Mouse (Mus musculus): ENCODE measurements around the gene Cdc37. TPM values are rescaled to one million over a fixed set of nuclear protein-coding genes. Genes with fewer than 3 reads are reported as not detected.

Cdc37 gene
- polyA plus RNA-seq, 1 experiment from 2014 or later, result 228 TPM

GRCm38 (mm10) chr9:21132102-21132775 is 17.5 kb downstream of the Cdc37 start:
- WGBS (ENCODE audit: insufficient replicate concordance), result 70% methylated on average over 12 of the region's 12 CpGs
- H3K4me2 ChIP-seq, result 0 out of 2 replicates have a peak overlapping the region, but pooled peaks have one; percentile 73
- no peaks in the 10 kb centered on the region for H3K9me3 ChIP-seq (replicated peaks)
- H3K9ac ChIP-seq, result no peak overlapping the region
- no peak overlapping the region for H3K27ac ChIP-seq
- 0 out of 2 replicates have a peak overlapping the region, but pooled peaks have one; percentile 65 for H3K4me3 ChIP-seq
- no peak for ATAC-seq
- H3K27me3 ChIP-seq (replicated peaks), result no peaks in the 10 kb centered on the region
- peaks cover 3% of the 10 kb centered on the region; the same call in 1 of the 2 replicates for H3K36me3 ChIP-seq
- peaks cover 37% of the 10 kb centered on the region for H3K4me1 ChIP-seq

DNA sequence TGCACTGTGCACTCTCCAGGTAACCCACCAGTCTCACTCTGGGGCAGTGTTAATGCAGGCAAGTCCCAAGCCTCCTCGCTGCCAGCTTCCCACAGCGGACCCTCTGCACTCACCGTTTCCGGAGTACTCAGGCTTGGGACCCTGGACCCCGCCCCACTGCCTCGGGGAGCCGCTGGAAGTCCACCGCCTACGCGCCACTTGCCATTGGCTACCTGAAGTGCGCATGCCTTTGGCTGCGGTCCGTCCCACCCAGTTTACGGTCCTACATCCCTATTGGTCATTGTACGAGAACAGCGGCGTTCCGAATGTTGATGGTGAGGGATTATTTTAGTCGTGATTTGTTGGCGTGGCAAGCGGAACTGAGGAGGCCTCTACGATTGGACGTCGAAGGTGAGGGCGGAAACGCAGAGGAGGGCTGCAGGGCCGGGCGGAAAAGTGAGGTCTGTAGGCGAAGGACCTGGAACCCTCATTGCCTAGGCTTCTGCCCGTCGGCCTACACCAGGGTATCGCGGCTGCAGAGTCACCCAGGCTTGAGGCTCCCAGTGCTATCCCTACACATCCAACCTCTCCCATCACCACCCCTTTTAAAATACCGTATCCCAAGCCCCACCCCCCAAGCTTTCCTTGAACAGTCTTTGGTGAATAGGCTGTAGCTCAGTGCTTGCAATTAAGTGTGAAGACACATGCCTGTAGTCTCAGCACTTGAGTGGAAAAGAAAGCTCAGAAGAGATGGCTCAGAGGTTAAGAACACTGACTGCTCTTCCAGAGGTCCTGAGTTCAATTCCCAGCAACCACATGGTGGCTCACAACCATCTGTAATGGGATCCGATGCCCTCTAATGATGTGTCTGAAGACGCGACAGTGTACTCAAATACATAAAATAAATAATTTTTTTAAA is 18.5 kb downstream of the Cdc37 start, which contains the start of gene Tyk2:
TSS of gene Tyk2 (minus strand) at position 185 of the 898 bp plus-strand sequence.
- H3K4me2 ChIP-seq, result peak within 1 kb of the TSS; percentile 73
- H3K4me3 ChIP-seq, result peak within 1 kb of the TSS; percentile 65
- 6% methylated on average over 35 of the region's 37 CpGs for WGBS (ENCODE audit: insufficient replicate concordance)
- peaks cover 38% of the 10 kb centered on the region for H3K4me1 ChIP-seq
- ATAC-seq, result peak; percentile 92
- H3K27me3 ChIP-seq (replicated peaks), result no peaks in the 10 kb centered on the region
- no peaks in the 10 kb centered on the region for H3K9me3 ChIP-seq (replicated peaks)
- peaks cover 11% of the 10 kb centered on the region for H3K36me3 ChIP-seq
- peak within 1 kb of the TSS; percentile 54 for H3K9ac ChIP-seq
- H3K27ac ChIP-seq, result peak within 1 kb of the TSS; percentile 54; the same call in 1 of the 2 replicates

- Histone ChIP-seq H3K27me3 (replicated peaks) (no peaks in the 10 kb centered on the region), H3K4me2 (no peak overlapping the region), H3K27ac (no peak overlapping the region), H3K4me3 (no peak overlapping the region), H3K9me3 (replicated peaks) (no peaks in the 10 kb centered on the region), H3K9ac (no peak overlapping the region), H3K36me3 (peaks cover 46% of the 10 kb centered on the region), H3K4me1 (peaks cover 17% of the 10 kb centered on the region)
- 51% methylated on average over 2 of the region's 2 CpGs for WGBS (ENCODE audit: insufficient replicate concordance)
- no peak for ATAC-seq
Observed at GRCm38 (mm10) chr9:21126259-21126627, 23.5 kb downstream of the Cdc37 start.

- no peak for ATAC-seq
- H3K27ac ChIP-seq, result no peak overlapping the region
- no peak overlapping the region for H3K9ac ChIP-seq
- no peak overlapping the region for H3K4me2 ChIP-seq
- no peak overlapping the region for H3K4me3 ChIP-seq
- peaks cover 13% of the 10 kb centered on the region for H3K4me1 ChIP-seq
- no peaks in the 10 kb centered on the region for H3K9me3 ChIP-seq (replicated peaks)
- peaks cover 52% of the 10 kb centered on the region for H3K36me3 ChIP-seq
- WGBS (ENCODE audit: insufficient replicate concordance), result 70% methylated on average over 9 of the region's 9 CpGs
- H3K27me3 ChIP-seq (replicated peaks), result no peaks in the 10 kb centered on the region
Observed at GRCm38 (mm10) chr9:21125502-21126258, 24.1 kb downstream of the Cdc37 start.

DNA sequence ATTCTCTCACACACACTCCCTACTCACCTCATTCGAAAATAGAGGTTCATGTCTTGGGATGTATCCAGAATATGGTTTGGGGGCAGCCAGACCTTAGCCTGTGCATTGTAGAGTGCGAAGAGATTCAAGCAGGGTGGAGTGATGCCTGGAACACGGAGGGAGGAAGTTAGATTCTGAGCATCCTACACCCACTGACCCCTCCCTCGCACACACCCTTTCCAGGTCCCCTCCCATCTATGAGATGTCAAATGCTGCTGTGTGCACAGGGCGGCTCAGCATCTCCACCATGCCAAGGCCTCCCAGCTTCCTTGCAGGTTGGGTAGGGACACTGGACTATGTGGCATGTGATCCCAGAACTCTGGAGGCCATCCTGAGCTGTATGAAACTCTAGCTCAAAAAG is 24.9 kb downstream of the Cdc37 start:
- Histone ChIP-seq H3K4me1 (0 out of 2 replicates have a peak, but pooled peaks cover 5% of the 10 kb centered on the region), H3K36me3 (peaks cover 59% of the 10 kb centered on the region)

DNA sequence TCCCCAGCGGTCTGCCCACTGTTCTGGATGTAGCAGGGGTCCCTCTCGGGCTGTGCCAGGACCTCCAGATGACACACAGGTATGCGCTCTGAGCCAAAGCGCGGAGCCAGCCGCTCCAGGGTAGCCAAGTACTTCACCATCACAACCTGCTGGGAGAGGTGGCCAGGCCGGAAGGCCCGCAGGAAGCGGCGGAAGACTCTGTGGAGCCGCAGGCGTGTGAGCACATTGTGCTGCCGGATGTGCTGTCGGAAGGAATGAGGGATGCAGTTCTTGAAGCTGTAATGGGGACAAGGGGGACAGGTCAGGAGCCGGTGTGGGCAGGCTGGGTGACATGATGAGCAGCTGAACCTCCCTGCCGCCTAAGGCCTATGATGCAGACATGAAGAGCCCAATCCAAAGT is 28.3 kb downstream of the Cdc37 start:
- H3K9me3 ChIP-seq (replicated peaks), result no peaks in the 10 kb centered on the region
- H3K9ac ChIP-seq, result no peak overlapping the region
- ATAC-seq, result no peak
- H3K27ac ChIP-seq, result no peak overlapping the region
- peaks cover 50% of the 10 kb centered on the region for H3K36me3 ChIP-seq
- H3K4me2 ChIP-seq, result no peak overlapping the region
- H3K4me1 ChIP-seq, result 0 out of 2 replicates have a peak, but pooled peaks cover 4% of the 10 kb centered on the region
- WGBS (ENCODE audit: insufficient replicate concordance), result 82% methylated on average over 16 of the region's 16 CpGs
- no peaks in the 10 kb centered on the region for H3K27me3 ChIP-seq (replicated peaks)
- H3K4me3 ChIP-seq, result no peak overlapping the region

More for the DNA sequence above, 24.9 kb downstream of the Cdc37 start:
- no peak overlapping the region for H3K27ac ChIP-seq
- no peaks in the 10 kb centered on the region for H3K9me3 ChIP-seq (replicated peaks)
- H3K4me3 ChIP-seq, result no peak overlapping the region
- no peak overlapping the region for H3K4me2 ChIP-seq
- H3K27me3 ChIP-seq (replicated peaks), result no peaks in the 10 kb centered on the region
- 66% methylated on average over 5 of the region's 5 CpGs for WGBS (ENCODE audit: insufficient replicate concordance)
- no peak overlapping the region for H3K9ac ChIP-seq
- ATAC-seq, result no peak

DNA sequence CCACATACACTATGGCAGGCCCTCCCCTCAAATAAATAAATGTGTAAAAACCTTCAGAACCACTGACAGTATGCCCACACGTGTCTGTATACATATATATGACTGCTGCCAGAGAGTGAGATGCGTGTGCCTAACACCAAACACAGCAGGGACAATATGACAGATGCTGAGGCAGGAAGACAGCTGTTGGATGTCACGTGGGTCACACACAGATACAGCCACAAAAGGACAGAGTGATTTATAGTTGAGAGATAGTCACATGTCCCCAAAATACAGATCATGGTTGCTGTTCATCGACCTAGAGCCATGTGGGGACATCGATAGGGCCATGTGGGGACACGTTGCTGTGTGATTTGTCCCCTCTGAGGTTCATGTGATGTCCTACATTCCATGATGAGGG is 32.7 kb downstream of the Cdc37 start:
- 62% methylated on average over 6 of the region's 6 CpGs for WGBS (ENCODE audit: insufficient replicate concordance)
- ATAC-seq, result no peak
- H3K27ac ChIP-seq, result no peak overlapping the region
- H3K4me2 ChIP-seq, result no peak overlapping the region
- H3K27me3 ChIP-seq (replicated peaks), result no peaks in the 10 kb centered on the region
- H3K4me1 ChIP-seq, result no peaks in the 10 kb centered on the region
- H3K9me3 ChIP-seq (replicated peaks), result no peaks in the 10 kb centered on the region
- H3K4me3 ChIP-seq, result no peak overlapping the region
- H3K36me3 ChIP-seq, result peaks cover 20% of the 10 kb centered on the region
- no peak overlapping the region for H3K9ac ChIP-seq

- no peak for ATAC-seq
- H3K4me3 ChIP-seq, result no peak overlapping the region
- no peaks in the 10 kb centered on the region for H3K27me3 ChIP-seq (replicated peaks)
- H3K4me1 ChIP-seq, result no peaks in the 10 kb centered on the region; the same call in 1 of the 2 replicates
- no peak overlapping the region for H3K27ac ChIP-seq
- WGBS (ENCODE audit: insufficient replicate concordance), result 75% methylated on average over 8 of the region's 8 CpGs
- no peak overlapping the region for H3K4me2 ChIP-seq
- H3K9me3 ChIP-seq (replicated peaks), result no peaks in the 10 kb centered on the region
- H3K9ac ChIP-seq, result no peak overlapping the region
- H3K36me3 ChIP-seq, result peaks cover 4% of the 10 kb centered on the region
Observed at GRCm38 (mm10) chr9:21115105-21115504, 34.7 kb downstream of the Cdc37 start.

- no peaks in the 10 kb centered on the region; the same call in 1 of the 2 replicates for H3K4me1 ChIP-seq
- H3K4me2 ChIP-seq, result no peak overlapping the region
- 78% methylated on average over 7 of the region's 7 CpGs for WGBS (ENCODE audit: insufficient replicate concordance)
- no peak overlapping the region for H3K9ac ChIP-seq
- H3K36me3 ChIP-seq, result no peaks in the 10 kb centered on the region
- no peaks in the 10 kb centered on the region for H3K9me3 ChIP-seq (replicated peaks)
- ATAC-seq, result no peak
- no peak overlapping the region for H3K27ac ChIP-seq
- H3K4me3 ChIP-seq, result no peak overlapping the region
- no peaks in the 10 kb centered on the region for H3K27me3 ChIP-seq (replicated peaks)
Observed at GRCm38 (mm10) chr9:21114190-21114589, 35.6 kb downstream of the Cdc37 start.

- no peaks in the 10 kb centered on the region for H3K27me3 ChIP-seq (replicated peaks)
- no peak overlapping the region for H3K4me3 ChIP-seq
- 81% methylated on average over 6 of the region's 6 CpGs for WGBS (ENCODE audit: insufficient replicate concordance)
- ATAC-seq, result no peak
- no peak overlapping the region for H3K27ac ChIP-seq
- no peak overlapping the region for H3K9ac ChIP-seq
- no peaks in the 10 kb centered on the region; the same call in 1 of the 2 replicates for H3K4me1 ChIP-seq
- no peaks in the 10 kb centered on the region for H3K9me3 ChIP-seq (replicated peaks)
- no peaks in the 10 kb centered on the region for H3K36me3 ChIP-seq
- H3K4me2 ChIP-seq, result no peak overlapping the region
Observed at GRCm38 (mm10) chr9:21113751-21114150, 36.0 kb downstream of the Cdc37 start.

DNA sequence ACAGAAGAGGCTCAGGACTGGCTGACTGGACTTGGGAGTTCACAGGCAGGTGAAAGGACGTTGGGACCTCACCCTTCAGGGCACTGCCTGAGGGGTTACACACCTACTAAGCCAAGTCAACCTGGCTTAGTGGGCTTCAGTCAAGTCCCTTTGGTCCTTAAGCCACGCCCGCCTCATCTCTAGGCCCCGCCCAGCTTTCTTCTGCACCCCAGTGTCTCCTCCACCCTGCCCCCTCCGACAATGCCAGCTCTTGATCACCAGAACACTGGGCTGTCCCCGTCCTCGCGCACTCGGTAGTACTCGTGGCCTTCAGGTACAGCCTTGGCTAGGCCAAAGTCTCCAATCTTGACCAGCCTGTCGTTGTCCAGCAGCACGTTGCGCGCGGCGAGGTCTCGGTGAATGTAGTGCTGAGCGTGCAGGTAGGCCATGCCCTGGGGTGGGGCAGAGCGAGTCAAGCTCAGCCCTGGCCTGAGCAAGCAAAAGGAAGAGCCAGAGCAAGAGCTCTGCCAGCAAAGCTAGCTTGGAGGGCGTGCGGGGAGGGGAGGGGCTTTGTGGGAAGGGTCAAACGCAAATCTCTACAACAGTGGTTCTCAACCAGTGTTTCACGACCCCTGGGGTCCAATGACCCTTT is 42.1 kb downstream of the Cdc37 start:
- no peak for ATAC-seq
- peak overlapping the region; percentile 86; the same call in 1 of the 2 replicates for H3K27ac ChIP-seq
- peaks cover 40% of the 10 kb centered on the region for H3K4me1 ChIP-seq
- 58% methylated on average over 23 of the region's 23 CpGs for WGBS (ENCODE audit: insufficient replicate concordance)
- no peak overlapping the region for H3K9ac ChIP-seq
- peak overlapping the region; percentile 8; the same call in 1 of the 2 replicates for H3K4me2 ChIP-seq
- no peaks in the 10 kb centered on the region for H3K9me3 ChIP-seq (replicated peaks)
- no peaks in the 10 kb centered on the region for H3K27me3 ChIP-seq (replicated peaks)
- H3K36me3 ChIP-seq, result peaks cover 3% of the 10 kb centered on the region; the same call in 1 of the 2 replicates
- no peak overlapping the region for H3K4me3 ChIP-seq
